Mouse (Mus musculus) thymus, adult 2 months (tissue): Measurements from ENCODE around the gene Stard8.

Source experiments
- CTCF ChIP-seq: fragments of 200-500 bp; IDR thresholded peaks from 2 replicates; pipeline ENCODE4 v1.5.1; 2012; ENCODE audit warnings: mild to moderate bottlenecking, control low read depth, low read length, moderate library complexity, borderline replicate concordance; ENCODE audit not compliant: control insufficient read depth, poor library complexity, insufficient read depth; ENCODE audit errors: extremely low read depth
- POLR2A ChIP-seq: fragments of 200-500 bp; IDR thresholded peaks from 2 replicates; pipeline ENCODE4 v1.6.1; 2012; ENCODE audit warnings: mild to moderate bottlenecking, low read length, control low read depth, moderate library complexity; ENCODE audit not compliant: control insufficient read depth, poor library complexity, insufficient read depth; ENCODE audit errors: extremely low read depth

DNA sequence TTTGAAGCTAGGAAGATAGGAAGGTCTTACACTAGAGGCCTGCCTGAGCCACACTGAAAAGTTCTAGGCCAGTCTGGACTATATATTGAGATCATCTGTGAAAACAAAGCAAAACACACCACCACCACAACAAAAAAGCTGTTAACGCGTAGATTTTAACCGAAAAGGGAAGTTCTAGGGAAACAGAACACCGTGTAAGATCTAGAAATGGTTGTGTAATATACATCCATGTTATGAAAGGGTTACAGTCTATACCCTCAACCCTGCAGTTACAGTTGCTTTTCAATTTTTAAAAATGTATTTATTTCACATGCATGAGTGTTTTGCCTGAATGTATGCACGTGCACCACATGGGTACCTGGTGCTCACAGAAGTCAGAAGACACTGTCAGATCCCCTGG lies 116.5 kb downstream of the Stard8 start:
- TF ChIP-seq CTCF (no peak), POLR2A (no peak)
